Mouse (Mus musculus) liver, embryonic 14.5 days (tissue): Measurements from ENCODE around the gene Dennd2a. TPM values are rescaled to one million over a fixed set of nuclear protein-coding genes. Genes with fewer than 3 reads are reported as not detected.
A peak's percentile ranks its signal among the peaks of the same experiment; 100 is the strongest.
"Not testable (repeated sequence)": the region's sequence is repeated elsewhere in the genome, so short reads cannot be mapped to it uniquely, and the experiment has no call there.

Experiments
- ATAC-seq: fragments of 200-750 bp; cut with Nextera tagmentation; 2 replicates; pipeline ENCODE4 v1.8.0; 2017; ENCODE audit warnings: moderate number of reproducible peaks, mild to moderate bottlenecking, moderate library complexity; ENCODE audit not compliant: insufficient read depth
- DNase-seq, 3 experiments: peaks; one replicate each; pipeline ENCODE4 v3.0.0-alpha.2; 2012 to 2013; ENCODE audit warnings: low read depth in 3 of 3, low spot score in 3 of 3
- H3K27ac ChIP-seq: fragments of 300-500 bp; sonication (generic); 2 replicates; pipeline ENCODE4 v1.5.1; 2014; ENCODE audit warnings: moderate library complexity, mild to moderate bottlenecking, control low read depth, inconsistent platforms
- H3K27me3 ChIP-seq: fragments of 300-500 bp; sonication (generic); 2 replicates; pipeline ENCODE4 v1.6.1; 2014; ENCODE audit warnings: mild to moderate bottlenecking, low read length, moderate library complexity; ENCODE audit not compliant: control insufficient read depth, insufficient read depth
- H3K36me3 ChIP-seq: fragments of 300-500 bp; sonication (generic); replicated peaks from 2 replicates; pipeline ENCODE4 v1.6.1; 2014; ENCODE audit warnings: low read depth; ENCODE audit not compliant: control insufficient read depth, insufficient read depth
- H3K4me1 ChIP-seq, 2 experiments: fragments of 200-500 bp in 1 of 2; fragments of 300-500 bp in 1 of 2; sonication (generic) in 1 of 2; replicated peaks; 2 replicates each; pipeline ENCODE4 v1.6.1; 2012 to 2014; ENCODE audit warnings: antibody characterized with exemption in 1 of 2, inconsistent platforms in 1 of 2, low read length in 1 of 2; ENCODE audit not compliant: control insufficient read depth in 2 of 2, insufficient read depth in 2 of 2
- H3K4me2 ChIP-seq: fragments of 300-500 bp; sonication (generic); 2 replicates; pipeline ENCODE4 v1.6.1; 2014; ENCODE audit warnings: low read depth, mild to moderate bottlenecking, control low read depth, moderate library complexity
- H3K4me3 ChIP-seq, 2 experiments: fragments of 200-500 bp in 1 of 2; fragments of 300-500 bp in 1 of 2; sonication (generic) in 1 of 2; 2 replicates each; pipeline ENCODE4 v1.5.1; 2012 to 2014; ENCODE audit warnings: low read depth in 2 of 2, low read length in 2 of 2, mild to moderate bottlenecking in 2 of 2, control low read depth in 1 of 2, inconsistent platforms in 1 of 2, moderate library complexity in 1 of 2; ENCODE audit not compliant: insufficient read depth in 1 of 2
- H3K9ac ChIP-seq: fragments of 300-500 bp; sonication (generic); replicated peaks from 2 replicates; pipeline ENCODE4 v1.6.1; 2014; ENCODE audit warnings: mild to moderate bottlenecking, control low read depth, moderate library complexity
- H3K9me3 ChIP-seq: fragments of 300-500 bp; sonication (generic); 2 replicates; pipeline ENCODE4 v1.6.1; 2016; ENCODE audit warnings: low read length, mixed read lengths; ENCODE audit not compliant: control insufficient read depth
- CTCF ChIP-seq: IDR thresholded peaks from 2 replicates; pipeline ENCODE4 v1.5.1; 2016; ENCODE audit warnings: antibody characterized with exemption, low read depth, control low read depth
- EP300 ChIP-seq: IDR thresholded peaks from 2 replicates; pipeline ENCODE4 v1.6.1; 2016; ENCODE audit warnings: antibody characterized with exemption, low read depth
- WGBS: fragments of 180-500 bp; shearing (Covaris S2); extraction: QIAGEN DNeasy Blood & Tissue Kit; methylation state at CpG from one replicate; pipeline ENCODE4 v1.1.7; 2014; ENCODE audit not compliant: insufficient replicate concordance; 5-methylcytosine and 5-hydroxymethylcytosine counted together
- polyA plus RNA-seq, 2 experiments: library from polyadenylated mRNA; depleted of rRNA in 1 of 2; stranded (reverse) in 1 of 2; unstranded in 1 of 2; fragments of >200 nt; fragmentation: Nextera tagmentation in 1 of 2; extraction: Ambion mirVana in 1 of 2; gene quantifications; 2 replicates each; pipeline versions ENCODE4 v1.2.1 to v1.2.3; 2012 to 2014

Gene Dennd2a
- polyA plus RNA-seq, 2 experiments, result 1.0 to 1.4 TPM

DNA sequence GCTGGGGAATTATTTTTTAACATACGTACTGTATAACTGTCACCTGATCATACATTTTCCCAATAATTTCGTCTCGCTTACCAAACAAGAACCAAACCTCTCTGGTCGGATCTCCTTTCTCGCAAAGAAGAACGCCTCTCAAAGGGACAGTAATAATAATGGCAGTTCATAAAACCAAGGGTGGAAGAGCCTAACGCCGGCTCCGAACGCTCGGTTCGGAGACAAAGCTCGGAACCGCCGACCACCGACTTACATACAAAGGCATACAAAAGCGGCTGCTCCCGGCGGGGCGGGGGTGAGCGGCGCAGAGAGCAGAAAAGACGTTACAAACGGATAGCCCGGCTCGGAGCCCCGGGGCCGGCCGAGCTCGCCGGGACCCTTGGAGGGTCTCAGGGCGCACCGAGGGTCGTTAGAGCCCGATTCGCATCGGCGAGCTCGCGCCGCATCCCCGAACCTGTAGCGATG is 138.2 kb downstream of the Dennd2a start:
- Histone ChIP-seq H3K36me3 (no peaks in the 10 kb centered on the region; the same call in 1 of the 2 replicates), H3K27ac (peak overlapping the region; percentile 78), H3K4me1 (peaks cover 37 to 45% of the 10 kb centered on the region in 2 experiments), H3K9me3 (no peaks in the 10 kb centered on the region), H3K27me3 (peaks cover 8% of the 10 kb centered on the region), H3K4me3 (peak overlapping the region; percentile 90 to 94), H3K9ac (peak overlapping the region; percentile 82), H3K4me2 (peak overlapping the region; percentile 76)
- peak; percentile 1; the same call in 1 of the 2 replicates for ATAC-seq
- under 1% methylated on average over 43 of the region's 43 CpGs for WGBS
- no peak for DNase-seq
- TF ChIP-seq EP300 (no peak), CTCF (no peak)

DNA sequence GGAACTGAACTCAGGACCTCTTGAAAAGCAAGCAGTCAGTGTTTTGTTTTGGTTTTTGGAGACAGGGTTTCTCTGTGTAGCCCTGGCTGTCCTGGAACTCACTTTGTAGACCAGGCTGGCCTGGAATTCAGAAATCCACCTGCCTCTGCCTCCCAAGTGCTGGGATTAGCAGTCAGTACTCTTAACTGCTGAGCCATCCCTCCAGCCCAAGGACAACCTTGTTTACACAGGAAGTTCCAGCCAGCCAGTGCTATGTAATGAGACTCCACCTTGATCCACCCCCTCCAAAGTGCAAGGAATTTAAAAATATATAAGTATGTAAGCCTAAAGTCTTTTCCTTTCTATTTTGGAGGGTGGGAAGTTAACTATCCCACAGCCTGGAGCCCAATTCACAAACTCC is 141.0 kb downstream of the Dennd2a start:
- Histone ChIP-seq H3K27ac (peak overlapping the region; percentile 43), H3K9ac (peak overlapping the region; percentile 34; the same call in 1 of the 2 replicates), H3K4me1 (peaks cover 13 to 23% of the 10 kb centered on the region in 2 experiments), H3K4me2 (peak overlapping the region; percentile 57), H3K4me3 (peak overlapping the region; percentile 33 to 90; a peak in 2 of 4 replicates)
- H3K36me3 ChIP-seq, ATAC-seq, H3K27me3 ChIP-seq, DNase-seq, H3K9me3 ChIP-seq: not testable (repeated sequence)
- peak; percentile 16; the same call in 1 of the 2 replicates for TF ChIP-seq CTCF

DNA sequence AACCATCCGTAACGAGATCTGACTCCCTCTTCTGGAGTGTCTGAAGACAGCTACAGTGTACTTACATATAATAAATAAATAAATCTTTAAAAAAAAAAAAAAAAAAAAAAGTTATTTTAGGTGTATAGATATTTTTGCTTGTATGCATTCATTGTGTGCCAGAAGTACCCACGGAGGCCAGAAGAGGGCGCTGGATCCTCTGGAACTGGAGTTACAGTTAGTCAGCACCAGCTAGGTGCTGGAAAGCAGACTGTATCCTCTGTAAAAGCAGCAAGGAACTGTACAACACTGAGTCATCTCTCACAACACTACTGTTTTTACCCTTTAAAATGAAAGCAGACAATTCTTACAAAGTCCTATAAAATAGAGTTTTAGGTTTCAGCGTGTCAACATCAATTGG is 141.9 kb downstream of the Dennd2a start:
- no peak overlapping the region for H3K9ac ChIP-seq
- peak overlapping the region; percentile 57 for H3K4me2 ChIP-seq
- no peaks in the 10 kb centered on the region for H3K9me3 ChIP-seq
- WGBS, result 33% methylated on average over 3 of the region's 5 CpGs
- H3K27me3 ChIP-seq, result peaks cover 8% of the 10 kb centered on the region
- TF ChIP-seq EP300, result no peak
- peak; percentile 84 for TF ChIP-seq CTCF
- H3K36me3 ChIP-seq, result no peaks in the 10 kb centered on the region; the same call in 1 of the 2 replicates
- no peak for ATAC-seq
- H3K4me1 ChIP-seq, result peaks cover 11 to 20% of the 10 kb centered on the region in 2 experiments
- peak overlapping the region in 1 of 2 experiments; percentile 12; a peak in 1 of 4 replicates for H3K4me3 ChIP-seq
- H3K27ac ChIP-seq, result peak overlapping the region; percentile 50
- peak in 1 of 3 experiments; percentile 62 for DNase-seq

DNA sequence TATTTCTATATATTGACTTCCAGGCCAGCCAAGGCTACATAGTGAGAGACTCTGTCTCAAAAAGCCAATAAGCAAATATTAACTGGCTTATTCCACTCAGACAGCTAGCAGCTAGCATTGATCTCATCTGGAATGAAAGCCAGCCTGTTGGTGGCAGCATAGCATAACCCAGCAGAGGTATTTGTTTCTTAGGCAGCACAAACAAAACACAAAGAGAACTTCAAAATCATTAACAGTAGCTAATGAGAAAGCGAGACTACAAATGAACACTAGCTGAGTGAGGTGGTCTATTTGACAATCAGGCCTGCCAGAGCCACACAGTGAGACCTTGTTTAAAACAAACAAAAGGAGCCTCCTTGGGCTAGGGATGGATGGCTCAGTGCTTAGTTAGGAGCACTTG is 143.6 kb downstream of the Dennd2a start:
- Histone ChIP-seq H3K27ac (no peak overlapping the region), H3K9ac (no peak overlapping the region), H3K27me3 (peaks cover 8% of the 10 kb centered on the region), H3K4me1 (peaks cover 8 to 15% of the 10 kb centered on the region in 2 experiments), H3K36me3 (peaks cover 6% of the 10 kb centered on the region), H3K4me3 (no peak overlapping the region), H3K9me3 (no peaks in the 10 kb centered on the region), H3K4me2 (no peak overlapping the region)
- ATAC-seq (no peak), DNase-seq (no peak)
- TF ChIP-seq EP300, result no peak
- peak; percentile 42; the same call in 1 of the 2 replicates for TF ChIP-seq CTCF
- 74% methylated on average over 1 of the region's 1 CpGs for WGBS

Other genes starting within 250 kb of the Dennd2a start
- gene Slc37a3, start 180.2 kb downstream of the Dennd2a start, polyA plus RNA-seq (2012; rRNA removed), result 3.7 and 3.9 TPM in 2 replicates
- 6.0 and 6.3 TPM in 2 replicates for gene Slc37a3, start 180.2 kb downstream of the Dennd2a start, polyA plus RNA-seq (2014; fragmentation: Nextera tagmentation; extraction: Ambion mirVana)
- gene Rab19, start 176.7 kb downstream of the Dennd2a start, polyA plus RNA-seq (2012; rRNA removed), result 0.04 and 0.17 TPM in 2 replicates
- gene Rab19, start 176.7 kb downstream of the Dennd2a start, polyA plus RNA-seq (2014; fragmentation: Nextera tagmentation; extraction: Ambion mirVana), result 0.32 and 0.38 TPM in 2 replicates
- gene Mkrn1, start 137.4 kb downstream of the Dennd2a start, polyA plus RNA-seq (2012; rRNA removed), result 89.7 and 116 TPM in 2 replicates
- gene Mkrn1, start 137.4 kb downstream of the Dennd2a start, polyA plus RNA-seq (2014; fragmentation: Nextera tagmentation; extraction: Ambion mirVana), result 198 and 207 TPM in 2 replicates
- gene Adck2, start 16.0 kb upstream of the Dennd2a start, polyA plus RNA-seq (2012; rRNA removed), result 2.2 and 3.1 TPM in 2 replicates
- gene Adck2, start 16.0 kb upstream of the Dennd2a start, polyA plus RNA-seq (2014; fragmentation: Nextera tagmentation; extraction: Ambion mirVana), result 6.7 and 7.8 TPM in 2 replicates
- 0.87 and 1.6 TPM in 2 replicates for gene Gm42420, start 27.9 kb upstream of the Dennd2a start, polyA plus RNA-seq (2012; rRNA removed)
- 2.1 and 2.5 TPM in 2 replicates for gene Gm42420, start 27.9 kb upstream of the Dennd2a start, polyA plus RNA-seq (2014; fragmentation: Nextera tagmentation; extraction: Ambion mirVana)
- gene Ndufb2, start 34.7 kb upstream of the Dennd2a start, polyA plus RNA-seq (2012; rRNA removed), result 105 and 120 TPM in 2 replicates
- gene Ndufb2, start 34.7 kb upstream of the Dennd2a start, polyA plus RNA-seq (2014; fragmentation: Nextera tagmentation; extraction: Ambion mirVana), result 279 TPM in 2 replicates
- gene Braf, start 167.6 kb upstream of the Dennd2a start, polyA plus RNA-seq (2012; rRNA removed), result 2.9 and 3.6 TPM in 2 replicates
- gene Braf, start 167.6 kb upstream of the Dennd2a start, polyA plus RNA-seq (2014; fragmentation: Nextera tagmentation; extraction: Ambion mirVana), result 4.1 and 4.6 TPM in 2 replicates